Mouse (Mus musculus) limb, embryonic 13.5 days (tissue): ENCODE data around the gene Adamtsl3. TPM values are rescaled to one million over a fixed set of nuclear protein-coding genes. Genes with fewer than 3 reads are reported as not detected.

Experiments used
- ATAC-seq: fragments of 200-750 bp; cut with Nextera tagmentation; 2 replicates; pipeline ENCODE4 v1.8.0; 2017; ENCODE audit warnings: low read depth, moderate number of reproducible peaks, moderate TSS enrichment; ENCODE audit not compliant: low FRiP score
- H3K27ac ChIP-seq: fragments of 300-500 bp; sonication (generic); 2 replicates; pipeline ENCODE4 v1.5.1; 2015; ENCODE audit warnings: inconsistent platforms, mild to moderate bottlenecking, moderate library complexity
- H3K27me3 ChIP-seq: fragments of 300-500 bp; sonication (generic); 2 replicates; pipeline ENCODE4 v1.6.1; 2015; ENCODE audit warnings: mild to moderate bottlenecking, inconsistent platforms
- H3K36me3 ChIP-seq: fragments of 300-500 bp; sonication (generic); 2 replicates; pipeline ENCODE4 v1.6.1; 2015; ENCODE audit warnings: inconsistent platforms, mild to moderate bottlenecking, moderate library complexity
- H3K4me1 ChIP-seq: fragments of 300-500 bp; sonication (generic); 2 replicates; pipeline ENCODE4 v1.6.1; 2015; ENCODE audit warnings: inconsistent platforms
- H3K4me2 ChIP-seq: fragments of 300-500 bp; sonication (generic); replicated peaks from 2 replicates; pipeline ENCODE4 v1.6.1; 2015; ENCODE audit warnings: inconsistent platforms, mild to moderate bottlenecking, moderate library complexity
- H3K4me3 ChIP-seq: fragments of 300-500 bp; sonication (generic); 2 replicates; pipeline ENCODE4 v1.5.1; 2015; ENCODE audit warnings: moderate library complexity, mild to moderate bottlenecking, inconsistent platforms
- H3K9ac ChIP-seq: fragments of 300-500 bp; sonication (generic); 2 replicates; pipeline ENCODE4 v1.6.1; 2015; ENCODE audit warnings: mild to moderate bottlenecking, inconsistent platforms
- H3K9me3 ChIP-seq: fragments of 300-500 bp; sonication (generic); 2 replicates; pipeline ENCODE4 v1.6.1; 2016; ENCODE audit warnings: inconsistent platforms
- WGBS: fragments of 180-500 bp; shearing (Covaris S2); methylation state at CpG from one replicate; pipeline ENCODE4 v1.1.7; 2015; 5-methylcytosine and 5-hydroxymethylcytosine counted together
- polyA plus RNA-seq: library from polyadenylated mRNA; unstranded; fragments of >200 nt; fragmentation: Nextera tagmentation; extraction: Ambion mirVana; gene quantifications from 2 replicates; pipeline ENCODE4 v1.2.1, GENCODE M21; 2015

The Adamtsl3 gene
- polyA plus RNA-seq, 1 experiment from 2014 or later, result 6.4 TPM

DNA sequence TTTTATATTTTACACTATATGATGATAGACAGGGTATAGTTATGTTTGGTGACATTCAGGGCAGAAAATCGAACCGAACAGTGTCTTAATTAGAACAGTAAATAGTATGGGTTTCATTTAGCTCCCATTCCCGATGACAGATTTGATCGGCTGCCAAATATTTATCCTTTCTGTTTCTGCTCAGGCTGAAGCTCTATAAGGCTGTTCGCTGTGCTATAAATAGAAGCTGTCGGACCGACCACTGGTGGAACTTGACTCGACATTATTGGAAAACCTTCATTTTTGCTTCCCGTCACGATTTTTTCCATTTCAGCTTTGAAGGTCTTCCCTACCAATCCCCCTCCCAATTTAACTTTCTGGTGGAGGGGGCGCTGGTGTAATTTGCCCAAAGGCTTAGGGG lies 89.9 kb downstream of the Adamtsl3 start:
- Histone ChIP-seq H3K4me1 (peaks cover 56% of the 10 kb centered on the region), H3K27me3 (peaks cover 14% of the 10 kb centered on the region; the same call in 1 of the 2 replicates), H3K27ac (no peak overlapping the region), H3K9me3 (no peaks in the 10 kb centered on the region), H3K9ac (no peak overlapping the region), H3K4me2 (peak overlapping the region; percentile 52), H3K4me3 (no peak overlapping the region), H3K36me3 (no peaks in the 10 kb centered on the region)
- 0 out of 2 replicates have a peak, but pooled peaks have one; percentile 39 for ATAC-seq
- 17% methylated on average over 11 of the region's 11 CpGs for WGBS

DNA sequence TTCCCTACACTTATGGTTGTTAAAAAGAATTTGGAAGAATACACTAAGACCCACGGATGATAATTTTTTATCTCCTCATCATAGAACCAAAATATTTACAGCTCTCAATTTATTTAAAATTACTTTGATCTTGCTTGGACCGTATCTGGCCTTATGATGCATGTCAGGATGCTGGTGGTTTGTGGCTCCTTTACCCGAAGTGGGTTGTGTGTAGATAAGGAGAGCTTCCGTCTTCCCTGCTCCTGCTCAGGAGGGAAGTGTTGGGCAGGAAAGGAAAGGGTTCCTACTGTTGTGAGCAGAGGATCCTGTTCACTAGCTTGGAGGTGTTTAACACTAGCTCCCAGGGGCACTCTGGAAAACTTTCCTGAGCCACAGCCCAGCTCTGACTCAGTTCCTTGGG lies 94.0 kb downstream of the Adamtsl3 start:
- WGBS, result 81% methylated on average over 4 of the region's 4 CpGs
- no peak overlapping the region for H3K9ac ChIP-seq
- H3K9me3 ChIP-seq, result no peaks in the 10 kb centered on the region
- H3K27me3 ChIP-seq, result peaks cover 9% of the 10 kb centered on the region; the same call in 1 of the 2 replicates
- H3K4me1 ChIP-seq, result peaks cover 19% of the 10 kb centered on the region
- H3K4me2 ChIP-seq, result no peak overlapping the region
- H3K27ac ChIP-seq, result no peak overlapping the region
- ATAC-seq, result no peak
- H3K4me3 ChIP-seq, result no peak overlapping the region
- H3K36me3 ChIP-seq, result no peaks in the 10 kb centered on the region

DNA sequence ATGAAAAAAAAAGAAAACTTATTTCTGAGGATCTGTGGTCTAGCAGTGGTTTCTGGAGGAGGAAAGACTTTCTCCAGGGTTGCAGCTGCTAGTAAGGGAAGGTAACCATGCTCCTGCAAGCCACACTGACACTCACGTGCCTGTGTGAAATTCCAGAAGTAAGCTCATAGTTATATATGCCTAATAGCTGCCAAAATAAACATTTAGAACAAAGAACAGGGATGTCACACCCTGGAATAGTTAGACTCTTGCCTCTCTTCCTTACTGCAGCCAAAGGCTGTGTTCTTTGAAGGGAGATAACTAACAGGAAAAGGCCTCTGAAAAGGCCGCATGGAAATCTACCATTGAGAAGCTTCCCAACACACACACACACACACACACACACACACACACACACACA lies 96.1 kb downstream of the Adamtsl3 start:
- H3K27me3 ChIP-seq, result peaks cover 11% of the 10 kb centered on the region
- no peak overlapping the region for H3K4me3 ChIP-seq
- H3K4me1 ChIP-seq, result no peaks in the 10 kb centered on the region
- H3K27ac ChIP-seq, result no peak overlapping the region
- H3K9ac ChIP-seq, result no peak overlapping the region
- no peaks in the 10 kb centered on the region for H3K9me3 ChIP-seq
- WGBS, result 65% methylated on average over 2 of the region's 2 CpGs
- no peak overlapping the region for H3K4me2 ChIP-seq
- ATAC-seq, result no peak
- H3K36me3 ChIP-seq, result no peaks in the 10 kb centered on the region

DNA sequence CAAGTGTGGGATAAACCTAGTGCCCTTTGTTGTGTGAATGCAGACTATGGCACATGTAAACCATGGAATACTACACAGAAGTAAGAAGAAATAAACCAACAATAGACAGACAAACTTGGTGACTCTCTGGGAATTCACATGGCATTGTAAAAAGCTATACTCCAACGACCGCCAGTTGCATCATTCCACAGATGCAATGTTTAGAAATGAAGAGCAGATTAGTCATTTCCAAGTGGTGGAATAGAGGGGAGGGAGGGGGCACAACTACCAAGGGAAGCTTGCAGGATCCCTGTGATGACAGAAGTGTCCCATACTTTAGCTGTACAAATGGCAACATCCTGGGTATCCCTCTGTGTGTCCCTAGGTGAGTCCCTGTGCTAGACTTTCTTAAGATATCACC lies 97.7 kb downstream of the Adamtsl3 start:
- no peak for ATAC-seq
- no peak overlapping the region for H3K4me3 ChIP-seq
- no peaks in the 10 kb centered on the region for H3K36me3 ChIP-seq
- 88% methylated on average over 2 of the region's 2 CpGs for WGBS
- no peaks in the 10 kb centered on the region for H3K4me1 ChIP-seq
- peaks cover 11% of the 10 kb centered on the region for H3K27me3 ChIP-seq
- no peak overlapping the region for H3K4me2 ChIP-seq
- no peak overlapping the region for H3K27ac ChIP-seq
- H3K9ac ChIP-seq, result no peak overlapping the region
- no peaks in the 10 kb centered on the region for H3K9me3 ChIP-seq

DNA sequence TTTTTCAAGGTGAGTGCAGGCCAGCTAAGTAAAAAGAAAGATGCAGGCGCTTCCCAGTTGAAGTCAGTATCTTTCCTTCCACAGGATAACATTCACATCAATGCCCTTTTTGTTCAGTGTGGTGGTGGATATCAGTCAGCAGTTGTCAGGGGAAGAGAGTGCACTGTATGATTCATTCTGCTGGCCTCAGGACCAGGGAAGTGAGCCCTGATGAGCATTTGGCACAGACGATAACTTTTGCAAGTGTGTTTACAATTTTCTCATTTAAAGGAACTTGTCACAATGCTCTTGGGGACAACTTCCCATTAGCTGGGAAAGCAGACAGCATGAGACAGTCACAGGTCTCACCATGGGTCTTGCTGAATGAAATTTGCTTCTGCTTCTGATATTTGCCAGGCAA lies 122.9 kb downstream of the Adamtsl3 start:
- Histone ChIP-seq H3K9me3 (no peaks in the 10 kb centered on the region), H3K27ac (no peak overlapping the region), H3K4me1 (peaks cover 5% of the 10 kb centered on the region), H3K27me3 (no peaks in the 10 kb centered on the region), H3K36me3 (no peaks in the 10 kb centered on the region), H3K4me3 (no peak overlapping the region), H3K4me2 (no peak overlapping the region), H3K9ac (no peak overlapping the region)
- 67% methylated on average over 2 of the region's 2 CpGs for WGBS
- ATAC-seq, result no peak

DNA sequence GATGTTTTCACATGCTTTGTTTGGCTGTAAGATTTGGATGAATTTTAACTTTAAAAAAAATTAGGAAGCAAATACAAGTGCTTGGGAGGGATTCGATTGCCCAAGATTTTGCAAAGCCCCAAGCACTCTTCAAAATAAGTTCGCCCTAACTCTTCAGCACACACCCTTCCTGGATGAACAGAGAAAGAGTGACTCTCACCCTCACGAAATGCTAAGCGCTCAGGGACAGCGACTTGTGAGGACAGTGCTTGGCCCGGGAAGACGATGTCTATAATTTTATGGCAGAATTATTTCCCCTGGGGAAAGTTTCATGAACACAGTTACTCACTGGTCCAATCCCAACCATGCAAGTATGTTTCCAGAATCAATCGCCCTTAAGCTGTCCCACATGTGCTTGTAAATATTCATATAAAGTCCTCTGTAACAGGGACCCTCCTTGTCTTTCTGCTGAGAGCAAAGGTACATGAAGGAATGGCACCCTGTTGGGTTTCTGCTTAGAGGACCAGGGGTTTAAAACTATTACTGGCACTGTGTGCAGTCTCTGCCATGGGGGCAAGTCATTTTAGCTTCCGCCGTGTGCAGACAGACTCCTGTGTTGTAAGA lies 127.5 kb downstream of the Adamtsl3 start:
- Histone ChIP-seq H3K36me3 (no peaks in the 10 kb centered on the region), H3K27me3 (no peaks in the 10 kb centered on the region), H3K4me3 (no peak overlapping the region), H3K9me3 (no peaks in the 10 kb centered on the region), H3K27ac (no peak overlapping the region), H3K4me2 (no peak overlapping the region), H3K9ac (no peak overlapping the region), H3K4me1 (peaks cover 16% of the 10 kb centered on the region)
- 50% methylated on average over 10 of the region's 10 CpGs for WGBS
- peak; percentile 61; the same call in 1 of the 2 replicates for ATAC-seq

DNA sequence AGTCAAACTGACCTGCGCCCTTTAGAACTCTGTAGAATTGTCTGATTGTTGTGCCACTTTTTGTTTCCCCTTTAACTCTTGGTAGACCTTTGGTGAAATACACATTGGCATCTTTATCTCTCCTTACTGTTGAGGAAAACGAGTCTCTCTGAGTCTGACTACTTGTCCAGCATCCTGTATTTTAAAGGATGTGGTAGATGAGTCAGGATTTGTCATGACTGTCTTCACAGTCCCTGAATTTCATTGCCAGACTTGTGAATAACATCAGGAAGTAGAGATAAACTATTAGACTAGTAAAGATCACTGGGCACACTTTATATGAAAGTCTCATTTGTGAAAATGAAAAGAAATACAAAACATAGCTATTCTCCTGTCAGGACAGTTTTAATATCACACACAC lies 128.9 kb downstream of the Adamtsl3 start:
- 78% methylated on average over 2 of the region's 2 CpGs for WGBS
- no peak overlapping the region for H3K27ac ChIP-seq
- ATAC-seq, result no peak
- H3K9me3 ChIP-seq, result no peaks in the 10 kb centered on the region
- H3K27me3 ChIP-seq, result no peaks in the 10 kb centered on the region
- H3K4me2 ChIP-seq, result no peak overlapping the region
- no peaks in the 10 kb centered on the region for H3K36me3 ChIP-seq
- no peak overlapping the region for H3K4me3 ChIP-seq
- H3K4me1 ChIP-seq, result peaks cover 16% of the 10 kb centered on the region
- no peak overlapping the region for H3K9ac ChIP-seq

DNA sequence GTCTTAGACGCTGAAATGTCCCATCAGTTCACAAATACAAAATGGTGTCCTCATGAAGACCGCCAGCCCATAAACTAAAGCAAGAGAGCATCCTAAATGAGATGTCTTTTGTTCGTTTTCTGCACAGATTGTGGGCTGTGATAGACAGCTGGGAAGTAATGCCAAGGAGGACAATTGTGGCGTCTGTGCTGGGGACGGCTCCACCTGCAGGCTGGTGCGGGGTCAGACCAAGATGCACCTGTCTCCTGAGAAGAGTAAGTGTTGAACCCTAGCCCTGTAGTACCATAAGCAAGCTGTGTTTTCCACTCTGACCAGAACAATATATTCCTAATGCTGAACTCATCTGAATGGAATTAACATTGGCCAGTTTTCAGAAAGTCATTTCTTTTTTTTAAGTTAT lies 129.9 kb downstream of the Adamtsl3 start:
- H3K36me3 ChIP-seq, result no peaks in the 10 kb centered on the region
- no peak overlapping the region for H3K9ac ChIP-seq
- peaks cover 16% of the 10 kb centered on the region for H3K4me1 ChIP-seq
- H3K9me3 ChIP-seq, result no peaks in the 10 kb centered on the region
- H3K27ac ChIP-seq, result no peak overlapping the region
- no peaks in the 10 kb centered on the region for H3K27me3 ChIP-seq
- H3K4me2 ChIP-seq, result no peak overlapping the region
- ATAC-seq, result no peak
- H3K4me3 ChIP-seq, result no peak overlapping the region
- 69% methylated on average over 6 of the region's 6 CpGs for WGBS

DNA sequence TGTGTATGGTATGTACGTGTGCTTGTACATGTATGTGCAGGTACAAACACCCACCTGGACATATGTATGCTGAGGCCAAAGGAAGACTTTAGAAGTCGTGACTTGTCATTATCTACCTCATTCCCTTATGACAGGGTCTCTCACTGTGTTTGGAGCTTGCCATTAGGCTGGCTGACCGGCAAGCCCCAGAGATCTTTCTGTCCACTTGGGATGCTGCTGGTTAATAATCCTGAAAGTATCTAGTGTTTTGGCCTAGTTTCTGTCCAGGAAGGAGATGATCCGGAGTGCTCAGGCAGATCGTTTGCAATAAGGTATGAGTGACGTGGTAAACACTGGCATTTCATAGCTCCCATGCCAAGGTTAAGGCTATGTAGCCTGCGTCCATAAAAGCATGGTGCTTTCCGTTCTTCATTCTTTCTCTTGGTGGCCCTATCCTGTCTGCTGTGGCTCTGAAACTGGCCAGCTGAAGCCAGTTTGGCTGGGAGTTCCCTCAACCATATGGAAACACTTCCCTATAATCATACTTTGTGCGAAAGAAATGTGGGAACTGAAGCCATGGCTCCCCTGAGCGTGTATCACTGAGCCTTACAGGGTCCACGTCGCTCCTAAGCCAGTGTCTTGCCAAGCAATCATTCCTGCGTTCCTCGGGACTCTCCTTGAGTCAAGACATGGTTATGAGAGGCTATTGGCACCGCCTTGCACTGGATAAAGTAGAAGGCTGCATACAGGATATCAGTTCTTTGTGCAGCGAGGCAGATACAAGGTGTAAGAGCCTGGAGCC lies 141.1 kb downstream of the Adamtsl3 start:
- Histone ChIP-seq H3K4me3 (no peak overlapping the region), H3K27ac (no peak overlapping the region), H3K4me2 (no peak overlapping the region), H3K36me3 (no peaks in the 10 kb centered on the region), H3K9ac (no peak overlapping the region), H3K9me3 (no peaks in the 10 kb centered on the region), H3K27me3 (no peaks in the 10 kb centered on the region), H3K4me1 (0 out of 2 replicates have a peak, but pooled peaks cover 3% of the 10 kb centered on the region)
- WGBS, result 72% methylated on average over 16 of the region's 16 CpGs
- ATAC-seq, result peak; percentile 54; the same call in 1 of the 2 replicates

DNA sequence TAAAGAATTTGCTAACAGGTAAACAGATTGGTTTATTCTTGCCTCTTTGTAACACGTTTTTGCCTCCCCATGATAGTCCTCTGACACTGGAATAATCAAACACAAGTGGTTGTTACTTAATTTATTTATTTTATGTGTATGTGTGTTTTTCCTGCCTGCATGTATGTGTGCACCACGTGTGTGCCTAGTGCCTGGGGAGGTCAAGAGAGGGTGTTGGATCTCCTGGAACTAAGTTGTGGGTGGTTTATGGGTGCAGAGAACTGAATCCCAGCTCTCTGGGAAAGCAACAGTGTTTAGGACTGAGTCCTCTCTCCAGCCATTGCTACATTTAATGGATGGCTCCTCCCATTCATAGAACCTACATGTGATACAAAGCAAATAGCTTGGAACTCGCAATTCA lies 143.0 kb downstream of the Adamtsl3 start:
- H3K36me3 ChIP-seq, result no peaks in the 10 kb centered on the region
- no peaks in the 10 kb centered on the region for H3K9me3 ChIP-seq
- 0 out of 2 replicates have a peak, but pooled peaks cover 3% of the 10 kb centered on the region for H3K4me1 ChIP-seq
- H3K27ac ChIP-seq, result no peak overlapping the region
- no peaks in the 10 kb centered on the region for H3K27me3 ChIP-seq
- H3K9ac ChIP-seq, result no peak overlapping the region
- H3K4me3 ChIP-seq, result no peak overlapping the region
- 75% methylated on average over 3 of the region's 3 CpGs for WGBS
- no peak overlapping the region for H3K4me2 ChIP-seq
- no peak for ATAC-seq

DNA sequence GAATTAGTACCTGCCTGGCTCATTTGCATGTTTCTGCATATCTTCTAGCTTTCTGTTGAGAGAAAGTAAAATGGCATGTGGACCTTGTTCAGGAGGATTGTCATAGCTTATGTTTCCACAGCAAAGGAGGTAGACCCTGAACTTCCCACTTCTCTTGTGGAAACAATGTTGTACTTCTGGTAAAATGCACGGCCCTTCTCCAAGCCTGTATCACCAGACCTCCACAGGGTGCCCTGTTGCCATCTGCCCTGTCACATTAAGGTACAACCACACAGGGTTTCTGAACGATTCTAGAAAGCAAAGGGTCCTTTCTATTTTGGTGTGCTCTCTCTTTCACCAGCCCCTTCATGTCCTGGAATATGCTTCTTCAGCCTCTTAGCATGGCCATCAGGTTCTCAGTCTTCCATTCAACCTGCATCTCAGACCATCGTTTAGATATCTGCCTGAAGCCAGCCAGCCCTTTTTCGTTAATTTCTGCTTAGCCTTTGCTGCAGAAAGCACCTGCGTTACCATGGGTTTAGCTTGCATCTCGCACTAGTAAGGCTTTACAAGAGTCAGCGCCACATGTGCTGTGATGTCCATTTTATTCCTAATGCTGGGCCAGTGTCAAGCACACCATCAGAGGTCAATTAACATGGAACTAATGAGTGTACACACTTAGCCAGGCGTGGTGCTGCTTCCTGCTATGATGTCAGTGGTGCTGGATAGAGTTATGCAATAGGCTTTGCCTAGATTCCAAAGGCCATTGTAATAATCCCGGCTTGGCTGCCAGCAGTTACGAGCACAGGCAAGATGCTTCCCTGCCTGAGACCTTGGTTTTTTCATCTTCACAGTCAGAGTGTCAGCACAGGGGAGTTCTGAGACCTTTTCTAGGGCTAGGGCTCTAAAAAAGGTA lies 143.6 kb downstream of the Adamtsl3 start:
- Histone ChIP-seq H3K4me2 (no peak overlapping the region), H3K9me3 (no peaks in the 10 kb centered on the region), H3K4me3 (no peak overlapping the region), H3K27ac (no peak overlapping the region), H3K27me3 (no peaks in the 10 kb centered on the region), H3K4me1 (0 out of 2 replicates have a peak, but pooled peaks cover 5% of the 10 kb centered on the region), H3K9ac (no peak overlapping the region), H3K36me3 (no peaks in the 10 kb centered on the region)
- ATAC-seq, result no peak
- 50% methylated on average over 10 of the region's 10 CpGs for WGBS

DNA sequence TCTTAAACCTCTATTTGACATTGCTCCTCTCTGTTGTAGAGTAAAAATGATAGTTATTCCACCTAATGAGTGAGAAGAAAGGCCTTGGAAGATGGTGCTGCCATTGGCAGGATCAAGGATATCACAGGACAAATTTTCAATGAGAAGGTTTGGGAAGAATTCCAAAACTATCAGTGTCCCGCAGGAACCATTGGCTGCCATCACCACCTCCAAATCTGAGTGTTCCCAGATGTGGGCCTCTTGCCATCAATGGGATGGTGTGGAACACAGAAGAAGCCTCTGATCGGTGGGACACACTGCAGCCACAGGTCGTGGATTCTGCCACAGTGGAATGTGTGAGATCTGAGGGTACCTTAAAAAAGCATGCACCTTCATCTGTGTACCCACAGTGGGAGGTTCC lies 147.9 kb downstream of the Adamtsl3 start:
- Histone ChIP-seq H3K27me3 (no peaks in the 10 kb centered on the region), H3K4me1 (peaks cover 17% of the 10 kb centered on the region), H3K9ac (no peak overlapping the region), H3K36me3 (no peaks in the 10 kb centered on the region), H3K4me2 (no peak overlapping the region), H3K9me3 (no peaks in the 10 kb centered on the region), H3K27ac (no peak overlapping the region), H3K4me3 (no peak overlapping the region)
- WGBS, result 75% methylated on average over 3 of the region's 3 CpGs
- no peak for ATAC-seq
